Mouse (Mus musculus): ENCODE data around the gene Ifitm10.
"Not testable (repeated sequence)": the region's sequence is repeated elsewhere in the genome, so short reads cannot be mapped to it uniquely, and the experiment has no call there.

Gene Ifitm10

DNA sequence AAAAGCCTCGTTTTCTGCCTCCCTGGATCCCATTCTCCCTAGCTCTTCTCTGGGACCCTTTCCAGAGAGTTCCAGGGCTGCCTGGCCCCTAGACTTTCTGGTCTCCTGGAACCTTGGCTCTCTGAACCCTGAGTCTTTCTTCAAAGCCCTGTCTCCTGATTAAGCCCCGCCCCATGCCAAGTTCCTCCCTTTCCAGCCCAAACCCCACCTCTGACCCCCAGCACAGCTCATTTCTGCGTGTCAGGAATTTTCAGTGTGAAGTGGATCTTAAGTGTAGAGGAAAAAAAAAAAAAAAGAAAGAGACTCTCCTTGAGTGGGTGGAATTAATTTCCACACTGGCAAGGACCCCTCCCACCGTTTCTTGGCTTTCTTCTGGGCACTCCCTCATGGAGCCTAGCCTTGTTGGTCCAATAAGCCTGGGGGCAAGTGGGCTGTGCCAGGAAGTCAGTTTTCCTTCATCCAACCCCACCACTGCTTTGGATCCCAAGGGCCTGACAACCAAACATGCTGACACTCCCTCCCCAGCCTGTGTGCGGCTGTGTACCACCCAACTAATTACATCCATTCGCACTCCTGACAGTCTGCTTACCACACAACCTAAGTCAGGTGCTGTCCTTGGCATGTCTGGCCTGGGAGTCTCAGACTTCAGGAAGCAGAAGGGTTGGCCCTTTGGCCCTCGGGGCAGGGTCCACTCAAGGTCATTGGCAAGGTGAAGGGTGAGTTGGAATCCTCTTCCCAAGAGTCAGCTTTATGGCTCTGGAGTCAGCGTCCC lies at the start of gene Ifitm10:
Gene Ifitm10, minus strand, starts transcription at position 113 of the 772 bp plus-strand sequence.
- peak in 1 of 2 experiments; percentile 40 for DNase-seq

DNA sequence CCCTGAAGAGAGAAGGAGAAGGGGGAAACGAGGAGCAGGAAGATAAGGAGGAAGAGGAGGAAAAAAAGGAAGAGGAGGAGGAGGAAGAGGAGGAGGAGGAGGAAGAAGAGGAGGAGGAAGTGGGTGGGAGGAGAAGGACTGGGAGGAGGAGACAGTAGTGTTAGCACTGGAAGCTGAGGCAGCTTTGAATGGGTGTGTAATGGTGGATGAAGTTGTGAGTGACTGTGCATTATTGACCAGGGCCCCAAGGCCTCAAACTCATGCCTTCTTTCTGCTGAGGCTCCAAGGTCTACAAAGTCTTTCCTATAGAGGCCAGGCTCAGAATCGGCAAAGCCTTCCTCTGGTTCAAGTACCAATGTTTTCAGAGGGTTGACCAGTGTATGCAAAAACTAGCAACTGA lies 48.3 kb upstream of the Ifitm10 start:
- no peak for DNase-seq

DNA sequence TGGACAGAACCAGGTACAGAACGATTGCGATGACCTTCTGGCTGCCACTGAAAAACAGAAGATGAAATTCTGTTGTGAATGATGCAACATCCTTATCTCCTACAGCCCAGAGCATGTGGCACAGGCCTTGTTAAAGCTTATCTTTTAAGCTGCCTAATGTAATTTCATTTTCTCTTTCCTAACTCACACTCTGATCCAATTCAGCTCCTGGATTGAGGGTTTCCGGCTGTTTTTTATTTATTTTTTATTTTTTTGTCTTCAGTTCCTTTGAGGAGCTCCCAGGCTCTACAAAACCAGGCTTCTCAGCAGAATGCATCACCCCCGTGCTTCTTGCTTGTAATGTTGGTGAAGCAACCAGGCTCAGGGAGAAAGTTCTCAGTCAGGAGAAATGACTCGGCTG lies 46.3 kb upstream of the Ifitm10 start:
- no peak for DNase-seq

DNA sequence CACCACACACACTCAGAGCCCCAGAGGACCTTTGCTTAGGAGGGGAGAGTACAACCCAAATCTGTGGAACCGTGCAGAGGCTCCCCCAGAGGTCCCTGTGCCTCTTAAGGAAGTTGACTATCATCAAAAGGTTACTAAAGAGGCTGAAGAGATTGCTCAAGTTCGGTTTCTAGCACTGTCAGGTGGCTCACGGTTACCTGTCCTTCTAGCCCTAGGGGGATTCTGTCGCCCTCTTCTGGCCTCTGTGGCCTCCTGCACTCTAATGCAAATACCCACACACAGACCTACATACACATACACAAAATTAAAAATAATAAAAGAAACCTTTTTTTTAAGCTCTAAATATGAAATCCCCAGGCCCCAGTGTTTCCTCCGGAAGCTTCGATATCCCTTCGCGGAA lies 45.1 kb upstream of the Ifitm10 start:
- DNase-seq, result no peak

DNA sequence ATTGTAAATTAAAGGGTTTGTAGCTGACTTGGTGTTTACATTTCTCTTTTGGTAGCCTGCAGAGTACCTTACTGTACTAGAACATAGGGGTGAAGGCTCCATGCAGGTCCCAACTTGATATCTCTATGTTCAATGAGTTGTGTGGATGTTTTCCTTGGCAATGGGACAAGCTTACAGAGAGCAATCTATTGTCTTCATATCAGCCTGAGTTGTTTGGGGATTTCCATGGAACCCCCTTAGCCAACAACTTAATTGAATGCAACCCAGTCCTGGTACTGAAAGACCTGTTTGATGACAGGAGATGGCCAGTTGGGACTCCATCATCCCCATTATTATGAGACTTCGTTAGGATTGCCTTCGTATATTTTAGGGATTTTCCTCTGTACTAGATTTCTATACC lies 44.5 kb upstream of the Ifitm10 start:
- DNase-seq, result no peak

DNA sequence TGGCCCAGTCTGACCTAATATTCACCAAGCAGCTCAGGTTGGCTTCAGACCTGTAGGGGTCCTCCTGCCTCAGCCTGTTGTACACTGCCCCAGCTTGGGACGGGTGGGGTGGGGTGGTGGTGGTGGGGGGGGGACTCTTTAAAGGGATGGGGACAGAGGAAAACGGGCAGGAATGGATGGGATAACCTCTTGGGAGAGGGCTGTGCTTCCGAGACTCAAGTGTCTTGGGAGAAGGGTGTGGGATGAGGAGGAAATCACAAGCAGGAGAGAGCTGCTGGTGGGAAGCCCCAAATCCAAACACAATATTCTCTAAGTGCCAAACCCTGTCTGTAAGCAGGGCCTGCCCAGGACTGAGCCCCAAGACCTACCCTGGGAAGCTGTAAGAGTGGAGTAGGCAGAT lies 42.7 kb upstream of the Ifitm10 start:
- no peak for DNase-seq

DNA sequence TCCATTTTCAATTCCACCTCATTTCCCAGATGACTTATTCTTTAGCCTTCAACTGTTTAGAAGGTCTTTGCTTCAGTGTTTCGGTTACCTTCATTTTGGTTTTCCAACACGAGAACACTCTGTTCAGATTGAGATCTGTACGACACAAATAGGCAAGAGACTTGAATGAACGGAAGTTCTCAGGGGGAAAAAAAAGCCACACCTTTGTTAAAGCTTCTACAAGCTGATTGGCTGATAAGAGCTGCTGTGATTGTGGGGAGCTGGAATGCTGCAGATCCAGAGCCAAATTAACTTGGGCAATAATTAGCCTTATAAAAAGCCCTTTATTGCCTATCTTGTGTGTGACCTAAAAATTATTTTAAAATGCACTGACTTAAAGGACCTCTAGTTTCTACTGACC lies 41.8 kb upstream of the Ifitm10 start:
- no peak for DNase-seq

DNA sequence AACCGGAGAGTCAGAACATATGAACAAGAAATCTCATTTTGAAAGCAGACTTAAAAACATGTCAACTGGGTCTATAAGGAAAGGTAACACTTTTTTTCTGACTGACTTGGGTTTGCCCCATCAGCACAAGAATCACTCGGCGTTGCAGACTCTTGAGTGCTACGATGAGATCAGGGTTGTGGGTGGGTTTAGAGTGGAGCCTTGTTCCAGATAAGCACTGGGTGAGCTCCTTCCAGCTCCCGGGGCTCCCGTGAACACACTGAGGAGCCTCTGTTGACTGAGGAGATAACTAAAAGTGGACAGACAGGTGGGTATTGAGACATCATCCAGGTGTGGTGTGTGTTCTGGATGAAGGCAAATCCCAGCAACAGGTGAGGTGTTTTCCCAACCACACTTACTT lies 39.7 kb upstream of the Ifitm10 start:
- DNase-seq, result no peak

DNA sequence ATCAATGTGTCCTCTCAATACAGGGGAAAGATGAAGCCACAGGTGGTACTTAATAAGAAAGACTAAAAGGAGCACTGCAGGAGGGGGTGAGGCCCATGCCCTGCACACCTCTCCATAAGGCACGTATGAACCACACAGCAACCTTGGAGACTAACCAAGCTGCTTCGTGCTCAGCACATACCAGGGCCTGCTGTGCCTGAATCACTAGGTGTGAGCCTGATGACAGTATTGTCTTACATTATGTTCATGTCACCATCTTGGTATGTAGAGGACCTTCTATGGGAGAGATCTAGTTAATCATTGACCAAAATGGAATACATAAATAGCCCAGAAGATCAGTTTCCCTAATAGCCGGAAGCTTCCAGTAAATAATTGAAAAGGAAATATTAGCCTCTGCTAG lies 36.0 kb upstream of the Ifitm10 start:
- DNase-seq, result no peak

DNA sequence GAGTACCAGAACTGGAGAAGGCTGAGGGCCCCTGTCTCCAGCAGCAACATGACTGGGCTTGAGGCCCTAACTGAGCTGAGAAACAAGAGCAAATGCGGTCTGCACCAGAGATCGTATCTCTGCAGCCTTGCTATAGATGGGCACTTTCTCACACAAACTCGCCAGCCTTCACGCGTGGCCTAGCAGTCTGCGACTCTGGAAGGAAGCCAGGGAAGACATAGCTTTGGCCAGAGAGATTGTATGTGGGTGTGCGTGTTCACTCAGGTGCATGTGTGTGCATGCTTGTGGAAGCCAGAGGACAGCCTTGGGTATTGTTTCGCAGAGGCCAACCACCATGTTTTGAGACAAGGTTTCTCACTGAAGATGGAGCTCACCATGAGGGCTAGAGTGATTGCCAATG lies 35.1 kb upstream of the Ifitm10 start:
- no peak for DNase-seq

DNA sequence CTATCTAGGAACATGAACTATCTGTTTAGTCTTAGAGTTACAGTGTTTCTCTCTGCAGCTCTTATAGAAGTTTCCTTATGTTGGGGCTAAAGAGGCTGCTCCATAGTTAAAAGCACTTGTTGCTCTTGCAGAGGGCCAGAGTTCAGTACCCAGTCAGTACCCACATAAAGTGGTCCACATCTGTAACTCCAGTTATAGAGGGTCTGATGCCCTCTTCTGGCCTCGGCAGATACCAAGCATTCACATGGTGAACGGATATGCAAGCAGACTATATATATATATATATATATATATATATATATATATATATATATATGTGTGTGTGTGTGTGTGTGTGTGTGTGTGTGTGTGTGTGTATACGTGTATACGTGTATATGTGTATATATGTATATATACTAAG lies 34.4 kb upstream of the Ifitm10 start:
- no peak for DNase-seq

DNA sequence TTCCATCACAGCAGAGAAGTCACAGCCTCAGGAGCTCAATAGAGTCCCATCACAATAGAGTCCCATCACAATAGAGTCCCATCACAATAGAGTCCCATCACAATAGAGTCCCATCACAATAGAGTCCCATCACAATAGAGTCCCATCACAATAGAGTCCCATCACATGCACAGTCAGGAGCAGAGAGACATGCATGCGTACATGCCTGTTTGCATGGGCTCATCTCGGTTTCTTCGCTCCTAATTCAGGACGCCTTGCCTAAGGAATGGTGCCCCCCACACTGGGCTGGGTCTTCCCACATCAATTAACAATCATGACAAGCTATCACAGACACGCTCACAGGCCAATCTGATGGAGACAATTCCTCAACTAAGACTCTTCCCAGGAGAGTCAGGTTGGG lies 31.6 kb upstream of the Ifitm10 start:
- not testable (repeated sequence) for DNase-seq

DNA sequence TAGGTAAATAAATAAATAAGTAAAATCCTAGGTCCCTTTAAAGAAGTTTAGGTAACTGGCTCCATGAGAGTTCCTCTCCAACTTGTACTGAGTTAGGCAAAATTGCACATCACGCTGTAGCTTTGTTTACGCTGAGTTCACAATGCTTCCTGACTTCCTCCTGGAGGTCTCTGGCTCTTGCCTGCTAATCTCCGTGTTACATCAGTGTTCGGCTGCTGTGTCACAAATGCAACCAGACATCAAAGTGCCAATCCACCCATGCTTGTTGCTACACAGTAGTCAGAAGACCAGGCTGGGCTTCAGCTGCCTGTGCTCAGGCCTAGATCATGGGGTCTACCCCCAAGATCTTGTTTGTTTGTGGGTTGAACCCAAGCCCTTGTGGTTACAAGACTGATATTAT lies 30.0 kb upstream of the Ifitm10 start:
- DNase-seq, result no peak

DNA sequence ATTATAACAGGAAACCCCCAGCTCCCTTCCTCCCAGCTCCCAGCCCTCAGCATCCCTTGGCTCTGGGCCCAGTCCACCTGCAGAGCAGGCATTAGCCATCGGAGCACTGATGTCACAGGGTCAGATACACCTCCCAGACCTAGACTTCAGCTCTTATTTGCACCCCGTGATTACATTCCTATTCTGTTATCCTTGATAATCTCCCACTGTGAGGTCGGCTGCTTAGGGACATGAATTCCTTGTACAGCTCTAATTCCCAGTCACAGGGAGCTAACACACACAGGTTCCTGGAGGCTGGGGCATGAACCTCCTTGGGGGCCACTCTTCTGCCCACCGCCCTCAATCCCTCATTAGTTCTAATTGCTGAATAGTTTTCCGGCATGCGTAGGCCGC lies 27.2 kb upstream of the Ifitm10 start:
- DNase-seq, result peak; percentile 71 to 80

DNA sequence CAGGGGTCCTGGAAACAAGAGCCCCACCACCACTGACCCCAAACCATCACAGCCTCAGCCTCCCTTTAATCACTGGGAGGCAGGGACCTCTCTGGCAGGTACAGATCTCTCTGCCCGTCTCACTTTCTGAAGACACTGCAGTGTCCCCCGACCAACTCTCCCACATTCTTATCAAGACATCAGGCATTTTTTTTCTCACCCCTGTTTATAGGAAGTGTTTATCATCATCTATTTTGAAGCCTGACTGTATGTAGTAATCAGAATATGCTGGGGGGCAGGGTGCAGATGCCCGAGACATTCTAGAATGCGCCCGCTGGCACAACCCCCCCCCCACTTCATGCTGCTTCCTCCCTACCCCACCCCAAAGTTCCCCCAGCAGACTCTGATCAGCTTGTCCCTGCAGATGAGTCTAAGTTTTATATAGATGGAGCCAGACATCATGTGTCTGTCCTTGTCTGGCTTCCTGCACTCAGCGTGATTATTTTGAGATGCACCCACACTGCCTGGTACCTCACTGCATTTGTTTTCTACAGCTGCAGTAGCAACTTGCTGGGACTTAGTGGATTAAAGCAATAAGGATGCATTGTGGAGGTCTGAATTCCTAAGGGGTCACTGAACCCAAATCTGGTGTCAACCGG lies 26.7 kb upstream of the Ifitm10 start:
- DNase-seq, result no peak

DNA sequence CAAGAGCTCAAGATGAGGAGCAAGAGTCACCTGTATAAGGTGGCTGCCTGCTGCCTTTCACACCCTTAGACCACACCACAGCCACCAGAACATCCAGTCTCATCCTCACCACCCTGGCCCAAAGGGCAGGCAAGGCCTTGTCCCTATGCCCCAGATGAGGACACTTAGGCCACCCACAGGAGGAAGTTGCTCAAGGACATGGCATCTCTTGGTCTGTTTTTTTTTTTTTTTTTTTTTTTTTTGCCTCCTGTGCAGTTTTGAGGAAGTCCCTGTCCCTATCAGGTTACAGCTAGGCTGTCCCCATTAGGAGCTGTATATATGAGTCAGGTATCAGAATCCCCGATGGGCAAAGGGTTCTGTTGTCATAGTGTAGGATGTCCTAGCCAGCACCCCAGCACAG lies 25.7 kb upstream of the Ifitm10 start:
- DNase-seq, result no peak

DNA sequence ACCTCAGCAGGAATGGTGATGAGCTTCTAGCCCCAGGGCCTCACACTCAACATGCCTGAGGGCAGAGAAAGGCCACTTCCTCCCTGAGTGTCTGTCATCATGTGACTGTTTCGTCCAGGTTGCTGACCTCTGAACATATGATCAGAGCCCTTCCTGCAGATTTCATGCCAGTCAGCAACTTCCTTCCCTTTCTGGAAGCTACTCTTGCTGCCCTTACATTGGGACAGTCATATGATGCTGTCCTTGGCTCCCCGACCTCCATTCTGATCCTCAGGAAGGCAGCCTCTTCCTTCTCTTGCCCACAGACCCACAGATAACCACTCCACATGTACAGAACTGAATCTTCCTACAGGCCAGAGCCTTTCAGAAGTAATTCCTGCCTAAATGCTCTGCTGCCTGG lies 24.5 kb upstream of the Ifitm10 start:
- peak; percentile 37 to 45 for DNase-seq

DNA sequence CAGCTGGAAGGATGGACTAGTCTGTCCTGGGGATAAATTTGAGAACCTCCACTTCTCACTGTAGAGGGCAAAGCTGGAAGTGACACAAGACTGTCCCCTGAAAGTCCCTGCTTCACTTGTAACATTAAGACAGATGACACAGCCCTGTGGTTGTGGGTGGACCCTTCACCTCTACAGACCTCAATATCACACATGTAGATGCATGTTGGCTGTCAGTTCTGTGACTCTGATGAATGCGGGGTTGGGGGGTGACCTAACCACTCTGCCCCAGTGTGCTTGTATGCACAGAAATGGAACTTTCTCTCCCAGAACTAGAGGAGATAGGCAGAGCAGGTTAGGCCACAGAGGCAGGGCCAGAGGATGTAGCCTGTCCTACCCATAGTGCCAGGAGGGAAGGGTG lies 23.1 kb upstream of the Ifitm10 start:
- no peak for DNase-seq

DNA sequence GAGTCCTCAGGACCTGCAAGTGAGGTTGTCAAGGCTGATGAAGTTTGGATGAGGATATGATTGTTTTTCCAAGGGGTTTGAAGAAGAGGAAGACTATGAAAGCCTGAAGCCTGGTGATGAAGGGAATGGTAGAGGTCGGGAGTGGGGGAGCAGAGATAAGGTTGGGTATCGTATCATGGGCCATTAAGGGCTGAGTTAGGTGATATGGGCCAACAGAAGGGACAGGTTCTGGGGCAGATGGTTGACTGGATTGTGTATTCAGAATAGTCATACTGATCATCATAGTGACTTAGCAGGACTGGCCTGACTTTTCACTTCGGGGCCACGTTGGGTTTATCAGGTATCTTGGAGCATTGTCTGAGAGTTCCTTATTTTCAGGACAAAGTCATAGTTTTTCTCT lies 21.9 kb upstream of the Ifitm10 start:
- DNase-seq, result no peak

DNA sequence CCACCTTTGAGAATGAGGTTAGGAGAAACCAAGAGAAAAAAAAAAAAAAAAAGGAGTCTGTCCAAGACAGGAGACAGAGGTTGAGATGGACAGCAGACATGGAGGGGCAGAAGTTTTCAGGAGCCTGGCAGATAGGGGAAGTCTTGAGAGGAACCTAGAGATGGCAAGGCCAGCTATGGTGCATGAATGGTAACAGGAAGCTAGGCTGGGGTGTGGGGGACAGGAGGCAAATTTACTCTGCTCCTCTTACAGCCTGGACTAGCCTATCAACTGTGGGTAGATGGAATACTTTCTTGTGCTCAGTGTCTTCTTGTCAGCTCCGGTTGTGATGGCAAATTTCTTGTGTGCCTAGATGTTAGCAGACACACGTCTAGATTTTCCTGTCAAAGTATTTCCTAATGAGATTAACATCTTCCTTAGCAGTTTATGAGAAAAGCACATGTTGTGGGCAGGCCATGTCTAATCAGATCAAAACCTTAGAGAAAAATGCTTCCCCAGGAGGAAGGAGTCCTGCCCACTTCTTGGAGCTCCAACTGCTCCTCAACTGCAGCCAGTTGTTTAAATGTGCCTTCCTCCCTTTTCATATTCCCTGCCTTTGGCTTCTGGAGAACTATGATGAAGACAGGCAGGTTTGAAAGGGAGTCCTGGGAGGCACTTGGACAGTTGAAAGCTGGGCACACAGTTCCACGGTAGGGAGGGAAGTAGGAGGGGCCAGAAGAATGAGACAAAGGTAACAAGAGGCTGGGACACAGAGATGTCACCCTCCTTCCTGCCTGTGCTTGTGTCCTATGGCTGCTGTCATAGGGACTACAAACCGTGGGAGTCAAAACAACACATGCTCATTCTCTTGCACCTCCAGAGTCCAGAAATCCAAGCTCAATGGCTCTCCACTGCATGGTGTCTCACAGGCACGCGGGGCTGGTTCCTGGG lies 21.0 kb upstream of the Ifitm10 start:
- no peak for DNase-seq

DNA sequence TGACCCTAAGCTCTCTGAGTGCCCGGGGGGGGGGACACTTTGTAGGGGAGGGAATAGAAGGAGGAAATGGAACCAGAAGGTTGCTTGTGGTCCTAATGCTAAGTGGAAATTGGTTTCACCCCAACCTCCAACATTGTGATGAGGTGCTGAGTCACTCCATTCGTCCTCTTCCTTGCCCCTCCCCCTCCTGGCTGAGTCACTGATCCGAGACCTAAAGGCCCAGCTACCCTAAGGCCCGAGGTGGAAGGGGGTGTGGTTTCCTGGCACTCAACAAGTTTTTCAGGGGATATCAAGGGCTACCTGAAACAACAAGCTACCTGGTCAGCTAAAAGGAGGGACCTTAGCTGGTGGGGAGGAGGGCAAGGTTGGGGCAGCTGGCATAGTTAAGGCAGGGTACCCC lies 19.6 kb upstream of the Ifitm10 start:
- peak; percentile 54 to 71 for DNase-seq

DNA sequence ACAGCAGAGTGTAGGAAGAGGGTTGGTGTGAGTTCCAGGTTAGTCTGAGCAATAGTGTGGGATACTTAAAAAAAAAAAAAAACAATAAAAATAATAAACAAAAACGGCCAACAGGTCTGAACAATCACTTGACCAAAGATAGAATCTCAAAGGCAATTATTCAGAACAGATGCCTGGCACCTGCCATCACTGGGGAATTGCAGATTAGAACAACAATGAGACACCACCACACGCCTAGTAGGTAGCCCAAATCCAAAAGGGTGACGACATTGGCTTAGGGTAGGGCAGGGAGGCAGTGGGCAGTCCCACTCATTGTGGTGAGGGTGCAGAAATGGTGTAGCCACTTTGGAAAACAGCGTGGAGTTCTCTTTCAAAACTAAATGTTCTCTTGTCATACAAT lies 18.1 kb upstream of the Ifitm10 start:
- DNase-seq, result no peak

DNA sequence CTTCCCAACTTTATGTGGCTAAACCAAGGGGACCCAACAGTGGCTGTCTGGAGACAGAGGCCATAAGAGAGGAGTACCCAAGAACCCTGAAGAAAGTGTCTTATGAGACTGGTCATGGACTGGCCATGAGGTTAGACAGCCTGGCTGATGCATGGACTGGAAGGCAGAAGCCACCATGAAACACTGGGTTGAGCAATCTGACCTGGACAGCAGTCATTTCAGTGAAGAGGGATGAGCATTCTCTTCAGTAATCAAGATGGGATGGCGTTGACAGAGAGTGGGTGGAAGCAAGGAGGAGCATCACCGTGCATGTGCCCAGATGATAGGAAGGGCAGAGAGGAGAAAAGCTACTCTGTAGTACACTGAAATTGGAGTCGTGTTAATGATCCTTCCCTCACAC lies 17.6 kb upstream of the Ifitm10 start:
- no peak for DNase-seq
